Mouse (Mus musculus) liver, adult 2 months (tissue): ENCODE data around the gene Tgfbr3.

Source experiments
- CTCF ChIP-seq: fragments of 200-500 bp; IDR thresholded peaks from 2 replicates; pipeline ENCODE4 v1.5.1; 2011; ENCODE audit warnings: low read depth, low read length, control low read depth
- POLR2A ChIP-seq: fragments of 200-500 bp; IDR thresholded peaks from 2 replicates; pipeline ENCODE4 v1.6.1; 2011; ENCODE audit warnings: low read length, control low read depth; ENCODE audit not compliant: insufficient read depth; ENCODE audit errors: extremely low read depth

DNA sequence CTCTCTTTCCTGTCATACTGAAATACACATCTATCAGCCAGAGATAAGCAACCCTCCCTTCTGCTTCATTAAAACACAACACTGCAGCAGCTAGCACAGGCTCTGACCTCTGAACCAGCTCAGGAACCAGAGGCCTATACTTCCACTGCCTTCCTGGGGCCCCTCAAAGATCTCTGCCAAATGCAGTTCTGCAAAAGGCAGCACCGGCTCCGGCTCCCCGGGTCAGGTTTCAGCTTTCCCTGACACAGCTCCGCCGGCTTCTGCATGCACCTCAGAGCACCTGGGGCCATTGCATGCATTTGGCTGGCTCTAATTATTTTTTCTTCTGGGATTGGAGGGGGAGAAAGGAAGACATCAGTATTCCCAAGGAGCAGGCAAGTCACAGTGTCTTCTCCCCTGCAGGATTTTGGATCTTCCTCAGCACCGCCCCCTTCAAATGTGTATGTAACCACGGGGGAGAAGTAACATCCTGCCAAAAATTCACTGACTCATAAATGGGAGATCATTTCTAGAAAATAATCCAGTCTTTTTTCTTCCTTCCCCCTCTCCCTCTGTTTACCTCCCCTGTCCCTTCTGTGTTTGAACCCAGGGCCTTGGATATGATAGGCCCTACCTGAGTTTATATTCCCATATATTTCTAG is 178.4 kb downstream of the Tgfbr3 start:
- TF ChIP-seq CTCF (no peak), POLR2A (no peak)
